In genomic region chr2:110839559-110840243, GRCm38 (mm10) we compare ENCODE assay signal across 14 mouse cellular contexts.
DNase-seq lines count a peak whose midpoint lies in the region; ATAC-seq lines count a peak whose summit lies in the region.
"Had no signal": no experiment of that assay in that cellular context is flagged by ENCODE, and none has a peak within 500 bp of the region (broad histone marks: within the 10 kb centered on the region; RNA-seq: fewer than 3 reads in every experiment).

No protein-coding gene starts in this region.

- no peaks in the 10 kb centered on the region for H3K36me3 ChIP-seq in hindbrain, embryonic 10.5 days
- H3K36me3 ChIP-seq in hindbrain, embryonic 14.5 days (replicated peaks; ENCODE audit: control insufficient read depth, insufficient read depth), result no peaks in the 10 kb centered on the region
- no peaks in the 10 kb centered on the region for H3K36me3 ChIP-seq in hindbrain, embryonic 15.5 days
- no peaks in the 10 kb centered on the region for H3K36me3 ChIP-seq in midbrain, embryonic 16.5 days (ENCODE audit: control insufficient read depth, insufficient read depth, low read length)
- H3K36me3 ChIP-seq: G1E had no signal

- WGBS in hindbrain, embryonic 10.5 days, result 39% methylated on average over 7 of the region's 7 CpGs
- 35% methylated on average over 7 of the region's 7 CpGs for WGBS in hindbrain, embryonic 14.5 days
- 36% methylated on average over 7 of the region's 7 CpGs for WGBS in hindbrain, embryonic 15.5 days
- WGBS in midbrain, embryonic 16.5 days, result 23% methylated on average over 7 of the region's 7 CpGs

- peak; percentile 8 for DNase-seq in hindbrain, embryonic 10.5 days (ENCODE audit: low spot score)
- DNase-seq in hindbrain, embryonic 14.5 days (ENCODE audit: low spot score), result no peak
- DNase-seq in embryo, embryonic 10.5 days (ENCODE audit: low spot score), result peak; percentile 42
- no peak for DNase-seq in spleen, postnatal 14 days (ENCODE audit: low spot score in 2 of 2)
- DNase-seq in urinary bladder, adult 18-20 months (ENCODE audit: low spot score in 2 of 2), result no peak
- DNase-seq: adrenal gland, postnatal 10 days; cerebellum, postnatal 25 days; heart, adult 18-20 months; heart, postnatal 4 days; kidney, adult 8-10 months; liver, postnatal 0 days had no signal

- no peak overlapping the region for H3K4me2 ChIP-seq in hindbrain, embryonic 14.5 days (replicated peaks)
- H3K4me2 ChIP-seq in hindbrain, embryonic 15.5 days, result 0 out of 2 replicates have a peak overlapping the region, but pooled peaks have one; percentile 17
- H3K4me2 ChIP-seq in midbrain, embryonic 16.5 days (ENCODE audit: low read length), result peak overlapping the region; percentile 25; the same call in 1 of the 2 replicates

- no peak overlapping the region for H3K9ac ChIP-seq in hindbrain, embryonic 14.5 days
- no peak overlapping the region for H3K9ac ChIP-seq in hindbrain, embryonic 15.5 days
- H3K9ac ChIP-seq in midbrain, embryonic 16.5 days (ENCODE audit: low read depth, low read length), result no peak overlapping the region
- H3K9ac ChIP-seq: liver, postnatal 0 days had no signal

- ATAC-seq in hindbrain, embryonic 14.5 days (ENCODE audit: low FRiP score), result no peak
- ATAC-seq in hindbrain, embryonic 15.5 days (ENCODE audit: low FRiP score, low read depth), result no peak
- peak; percentile 45; the same call in 1 of the 2 replicates for ATAC-seq in midbrain, embryonic 16.5 days
- ATAC-seq: liver, postnatal 0 days had no signal

- no peak overlapping the region for H3K27ac ChIP-seq in hindbrain, embryonic 10.5 days
- H3K27ac ChIP-seq in hindbrain, embryonic 14.5 days, result no peak overlapping the region
- no peak overlapping the region for H3K27ac ChIP-seq in hindbrain, embryonic 15.5 days (replicated peaks)
- H3K27ac ChIP-seq in midbrain, embryonic 16.5 days (ENCODE audit: low read length), result no peak overlapping the region

- H3K27me3 ChIP-seq in hindbrain, embryonic 10.5 days (ENCODE audit: insufficient read depth, poor library complexity, severe bottlenecking), result no peaks in the 10 kb centered on the region
- H3K27me3 ChIP-seq in hindbrain, embryonic 14.5 days (ENCODE audit: control insufficient read depth, insufficient read depth, low read length), result no peaks in the 10 kb centered on the region
- no peaks in the 10 kb centered on the region for H3K27me3 ChIP-seq in hindbrain, embryonic 15.5 days
- H3K27me3 ChIP-seq in midbrain, embryonic 16.5 days (ENCODE audit: control insufficient read depth, insufficient read depth, low read depth, low read length), result no peaks in the 10 kb centered on the region

- no peak overlapping the region for H3K4me3 ChIP-seq in hindbrain, embryonic 10.5 days
- no peak overlapping the region for H3K4me3 ChIP-seq in hindbrain, embryonic 14.5 days (replicated peaks; ENCODE audit: low read length)
- no peak overlapping the region for H3K4me3 ChIP-seq in hindbrain, embryonic 15.5 days
- H3K4me3 ChIP-seq in midbrain, embryonic 16.5 days (ENCODE audit: low read depth, low read length), result no peak overlapping the region

- no peaks in the 10 kb centered on the region for H3K9me3 ChIP-seq in hindbrain, embryonic 10.5 days
- H3K9me3 ChIP-seq in hindbrain, embryonic 14.5 days (ENCODE audit: control insufficient read depth, low read length), result no peaks in the 10 kb centered on the region
- no peaks in the 10 kb centered on the region for H3K9me3 ChIP-seq in hindbrain, embryonic 15.5 days
- no peaks in the 10 kb centered on the region for H3K9me3 ChIP-seq in midbrain, embryonic 16.5 days (replicated peaks; ENCODE audit: control insufficient read depth, low read length, poor library complexity, severe bottlenecking)
- H3K9me3 ChIP-seq: G1E had no signal

- peaks cover 7% of the 10 kb centered on the region; the same call in 1 of the 2 replicates for H3K4me1 ChIP-seq in hindbrain, embryonic 10.5 days (replicated peaks)
- H3K4me1 ChIP-seq in hindbrain, embryonic 14.5 days (replicated peaks; ENCODE audit: control insufficient read depth, insufficient read depth, low read length), result no peaks in the 10 kb centered on the region
- H3K4me1 ChIP-seq in hindbrain, embryonic 15.5 days (replicated peaks), result no peaks in the 10 kb centered on the region
- H3K4me1 ChIP-seq in midbrain, embryonic 16.5 days (ENCODE audit: control insufficient read depth, insufficient read depth, low read length), result peaks cover 4% of the 10 kb centered on the region; the same call in 1 of the 2 replicates

Comparison
In these comparisons a context has a peak if more than half of its experiments do, and no peak if none do; other contexts are left out.
1. DNase-seq: peak in hindbrain, embryonic 10.5 days (single experiment) and embryo, embryonic 10.5 days (single experiment); none in hindbrain, embryonic 14.5 days (single experiment), spleen, postnatal 14 days (0 of 2) and urinary bladder, adult 18-20 months (0 of 2).